Mouse (Mus musculus) CD4-positive, CD25-positive, alpha-beta regulatory T cell, adult 2 months (primary cell): ENCODE results near the gene Sec24c.

Experiments used
- DNase-seq: peaks from one replicate; pipeline ENCODE4 v3.0.0-alpha.2; 2012; ENCODE audit warnings: low read depth, low spot score

The Sec24c gene

GRCm38 (mm10) chr14:20735052-20735451 is 60.9 kb downstream of the Sec24c start:
- DNase-seq: no peak

- DNase-seq: no peak
These were observed 61.8 kb downstream of the Sec24c start for GRCm38 (mm10) chr14:20735892-20736390.

- DNase-seq: peak; percentile 56
These were observed 63.2 kb downstream of the Sec24c start for GRCm38 (mm10) chr14:20737306-20737705.

- DNase-seq: no peak
These were observed 64.4 kb downstream of the Sec24c start for GRCm38 (mm10) chr14:20738511-20738910.

GRCm38 (mm10) chr14:20741301-20741700 is 67.2 kb downstream of the Sec24c start:
- no peak for DNase-seq

- DNase-seq: no peak
These were observed 69.5 kb downstream of the Sec24c start for GRCm38 (mm10) chr14:20743614-20744013.
